Mouse (Mus musculus): Measurements from ENCODE around the gene Smndc1. TPM values are rescaled to one million over a fixed set of nuclear protein-coding genes. Genes with fewer than 3 reads are reported as not detected.

Smndc1 gene
- polyA plus RNA-seq, 1 experiment from 2014 or later = 16.8 TPM

DNA sequence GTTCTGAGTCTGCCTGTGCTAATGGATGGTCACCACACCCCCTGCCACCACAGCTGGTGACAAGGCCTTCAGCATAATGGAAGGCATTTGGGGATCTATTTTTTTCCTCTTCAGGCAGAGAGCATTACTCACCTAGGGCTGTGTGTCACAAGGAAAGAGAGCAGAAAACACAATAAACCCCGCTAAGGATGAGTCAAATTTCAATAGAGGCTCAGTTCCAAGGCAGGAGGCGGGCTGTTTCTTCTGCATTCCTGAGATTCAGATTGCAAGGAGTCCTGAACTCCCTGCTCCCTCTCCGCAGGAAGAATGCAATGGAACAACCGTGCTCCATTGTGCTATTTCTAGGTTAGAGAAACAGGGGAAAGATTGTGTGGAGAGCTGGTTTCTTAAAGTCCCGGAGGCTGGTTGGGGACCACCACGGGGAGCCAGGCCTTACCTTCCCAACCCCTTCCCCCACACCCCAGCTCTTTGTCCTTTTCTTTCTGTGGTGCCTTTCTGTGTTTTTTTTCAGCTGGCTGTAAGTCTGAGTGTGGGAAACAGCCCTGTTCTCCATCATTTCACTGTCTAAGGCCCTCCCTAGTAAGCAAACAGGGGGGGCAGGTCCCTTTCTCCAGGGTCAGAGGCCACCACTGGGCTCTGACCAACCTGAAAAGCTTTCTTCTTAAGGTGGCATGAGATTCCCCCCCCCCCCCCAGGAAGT, 21.9 kb upstream of the Smndc1 start:
- no peaks in the 10 kb centered on the region for H3K9me3 ChIP-seq (replicated peaks)
- no peaks in the 10 kb centered on the region for H3K27me3 ChIP-seq
- no peak overlapping the region for H3K9ac ChIP-seq
- no peak overlapping the region for H3K27ac ChIP-seq (replicated peaks)
- H3K4me2 ChIP-seq = no peak overlapping the region
- 54% methylated on average over 6 of the region's 6 CpGs for WGBS (ENCODE audit: insufficient replicate concordance)
- no peaks in the 10 kb centered on the region for H3K36me3 ChIP-seq (replicated peaks)
- no peak for ATAC-seq (ENCODE audit: insufficient read depth)
- peaks cover 21% of the 10 kb centered on the region for H3K4me1 ChIP-seq (replicated peaks)
- no peak overlapping the region for H3K4me3 ChIP-seq (replicated peaks)

DNA sequence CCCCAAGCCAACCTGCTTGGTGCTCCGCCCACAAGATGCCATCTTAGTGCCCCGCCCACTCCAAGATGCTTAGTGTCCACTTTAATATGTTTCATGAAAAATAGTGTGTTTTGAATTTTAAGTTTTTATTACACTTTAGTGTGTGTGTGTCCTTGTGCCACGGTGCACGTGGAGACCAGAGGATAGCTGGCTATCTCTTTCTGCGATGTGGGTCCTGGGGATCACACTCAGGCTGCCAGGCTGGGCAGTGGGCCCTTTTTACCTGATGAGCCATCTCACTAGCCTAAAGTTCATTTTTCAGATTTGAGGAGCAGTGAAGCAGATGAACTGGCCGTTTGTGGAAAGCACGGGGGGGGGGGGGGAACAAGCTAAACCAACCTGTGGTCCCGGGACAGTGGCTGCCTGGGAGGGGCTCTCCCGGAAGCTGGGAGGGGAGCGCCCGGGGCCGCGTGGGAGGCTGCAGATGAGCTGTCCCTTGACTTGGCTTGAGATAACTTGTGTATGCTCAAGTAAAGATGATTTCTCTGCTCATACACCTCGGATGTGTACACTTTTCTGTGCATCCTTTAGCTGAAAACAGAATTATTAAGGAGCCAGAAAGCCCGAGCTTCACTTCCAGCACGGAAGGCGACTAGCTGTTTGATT, 19.4 kb upstream of the Smndc1 start:
- Histone ChIP-seq H3K36me3 (replicated peaks) (no peaks in the 10 kb centered on the region), H3K4me2 (no peak overlapping the region; the same call in 1 of the 2 replicates), H3K9ac (no peak overlapping the region), H3K9me3 (replicated peaks) (no peaks in the 10 kb centered on the region), H3K27me3 (no peaks in the 10 kb centered on the region), H3K4me1 (replicated peaks) (peaks cover 15% of the 10 kb centered on the region), H3K4me3 (replicated peaks) (no peak overlapping the region), H3K27ac (replicated peaks) (no peak overlapping the region)
- ATAC-seq (ENCODE audit: insufficient read depth) = no peak
- 53% methylated on average over 17 of the region's 17 CpGs for WGBS (ENCODE audit: insufficient replicate concordance)

DNA sequence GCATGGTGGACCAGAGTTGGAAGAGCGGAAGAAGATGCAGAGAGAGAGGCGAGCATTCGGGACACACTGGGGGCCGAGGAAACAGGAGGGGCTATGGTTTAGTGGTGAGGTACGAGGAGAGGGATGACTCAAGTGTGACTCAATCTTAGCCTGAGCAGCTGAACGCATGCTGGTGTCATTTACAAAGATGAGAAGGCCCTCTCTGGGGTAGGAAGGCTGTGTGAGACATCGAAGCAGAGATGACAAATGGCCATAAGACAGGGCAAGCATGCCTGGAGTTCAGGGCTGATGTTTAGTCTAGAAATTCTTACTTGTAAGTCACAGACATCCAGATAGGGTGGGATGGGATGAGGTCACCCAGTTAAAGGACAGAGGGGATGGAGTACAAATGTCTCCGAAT, 18.0 kb upstream of the Smndc1 start:
- Histone ChIP-seq H3K9me3 (replicated peaks) (no peaks in the 10 kb centered on the region), H3K27ac (replicated peaks) (no peak overlapping the region), H3K9ac (no peak overlapping the region), H3K4me3 (replicated peaks) (no peak overlapping the region), H3K4me1 (replicated peaks) (peaks cover 15% of the 10 kb centered on the region; the same call in 1 of the 2 replicates), H3K36me3 (replicated peaks) (no peaks in the 10 kb centered on the region), H3K27me3 (no peaks in the 10 kb centered on the region), H3K4me2 (no peak overlapping the region)
- WGBS (ENCODE audit: insufficient replicate concordance) = 59% methylated on average over 8 of the region's 8 CpGs
- ATAC-seq (ENCODE audit: insufficient read depth) = no peak

DNA sequence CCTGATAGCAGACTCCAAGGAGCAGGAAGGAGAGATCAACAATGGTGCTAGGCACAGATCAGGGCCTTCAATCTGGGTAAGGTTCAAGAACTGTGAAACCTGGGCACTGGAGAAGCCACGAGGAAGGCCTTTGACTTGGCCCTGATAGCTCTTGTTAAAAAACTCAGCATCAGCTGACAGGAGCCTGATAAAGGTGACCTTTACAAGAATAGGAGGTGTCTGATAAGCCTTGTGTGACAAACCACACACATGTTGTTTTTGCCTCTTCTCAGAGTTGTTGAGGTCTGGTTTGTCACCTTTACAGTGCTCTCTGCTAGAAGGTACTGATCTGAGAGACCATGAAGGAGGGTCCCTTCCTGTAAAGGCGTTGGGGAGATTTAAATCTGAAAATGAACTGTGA, 17.0 kb upstream of the Smndc1 start:
- Histone ChIP-seq H3K4me3 (replicated peaks) (no peak overlapping the region), H3K9me3 (replicated peaks) (no peaks in the 10 kb centered on the region), H3K27ac (replicated peaks) (no peak overlapping the region), H3K4me1 (replicated peaks) (peaks cover 15% of the 10 kb centered on the region; the same call in 1 of the 2 replicates), H3K36me3 (replicated peaks) (no peaks in the 10 kb centered on the region), H3K9ac (no peak overlapping the region), H3K27me3 (no peaks in the 10 kb centered on the region), H3K4me2 (no peak overlapping the region)
- 19% methylated on average over 2 of the region's 2 CpGs for WGBS (ENCODE audit: insufficient replicate concordance)
- no peak for ATAC-seq (ENCODE audit: insufficient read depth)

DNA sequence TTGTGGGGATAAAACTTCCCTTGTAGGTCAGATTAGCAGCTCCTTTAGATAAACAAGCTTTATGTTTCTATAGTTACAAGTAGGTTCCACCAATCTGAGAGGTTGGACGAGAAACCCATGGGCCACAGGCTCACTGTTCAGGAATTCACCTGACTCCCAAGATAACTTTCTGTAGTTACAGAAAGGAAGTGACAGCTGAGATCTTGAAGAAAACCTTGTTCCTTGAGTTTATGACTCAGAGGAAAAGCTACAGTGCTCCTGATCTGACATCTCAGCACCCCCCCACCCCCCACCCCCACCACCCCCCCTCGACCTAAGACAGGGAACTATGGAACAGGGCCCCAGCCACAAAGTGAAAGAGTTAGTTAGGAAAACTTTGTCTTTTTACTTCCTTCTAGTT, 15.4 kb upstream of the Smndc1 start:
- no peak for ATAC-seq (ENCODE audit: insufficient read depth)
- H3K36me3 ChIP-seq (replicated peaks) = no peaks in the 10 kb centered on the region
- no peaks in the 10 kb centered on the region for H3K27me3 ChIP-seq
- H3K9me3 ChIP-seq (replicated peaks) = no peaks in the 10 kb centered on the region
- peaks cover 15% of the 10 kb centered on the region; the same call in 1 of the 2 replicates for H3K4me1 ChIP-seq (replicated peaks)
- H3K9ac ChIP-seq = no peak overlapping the region
- no peak overlapping the region for H3K4me3 ChIP-seq (replicated peaks)
- 10% methylated on average over 2 of the region's 2 CpGs for WGBS (ENCODE audit: insufficient replicate concordance)
- no peak overlapping the region for H3K27ac ChIP-seq (replicated peaks)
- H3K4me2 ChIP-seq = no peak overlapping the region

DNA sequence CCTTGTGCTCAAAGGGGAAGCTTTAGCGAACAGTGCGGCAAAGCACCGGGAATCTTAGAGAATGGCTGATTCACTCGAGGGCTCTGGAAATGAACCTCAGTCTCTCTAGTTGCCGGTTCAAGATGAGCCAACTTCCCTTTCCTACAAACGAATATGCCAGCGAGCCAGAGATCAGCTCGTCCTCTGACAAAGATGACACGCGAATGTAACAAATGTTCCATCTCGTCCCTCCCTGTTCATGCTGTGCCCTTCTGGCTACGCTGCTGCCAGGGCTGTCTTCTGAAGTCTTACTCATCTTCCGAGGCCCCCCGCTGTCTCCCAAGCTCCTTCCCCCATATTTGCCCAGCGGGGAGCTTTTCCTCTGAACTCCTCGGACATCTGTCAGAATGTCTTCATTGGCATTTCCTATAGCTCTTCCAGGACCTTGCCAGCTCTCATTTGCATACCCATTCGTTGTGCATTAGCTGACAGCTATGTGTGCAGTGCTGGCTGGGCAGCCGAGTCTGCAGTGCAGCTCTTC, 14.5 kb upstream of the Smndc1 start:
- Histone ChIP-seq H3K9ac (no peak overlapping the region), H3K4me2 (no peak overlapping the region), H3K9me3 (replicated peaks) (no peaks in the 10 kb centered on the region), H3K27ac (replicated peaks) (no peak overlapping the region), H3K36me3 (replicated peaks) (no peaks in the 10 kb centered on the region), H3K4me3 (replicated peaks) (no peak overlapping the region), H3K27me3 (no peaks in the 10 kb centered on the region), H3K4me1 (replicated peaks) (peaks cover 13% of the 10 kb centered on the region; the same call in 1 of the 2 replicates)
- 55% methylated on average over 18 of the region's 18 CpGs for WGBS (ENCODE audit: insufficient replicate concordance)
- ATAC-seq (ENCODE audit: insufficient read depth) = no peak

DNA sequence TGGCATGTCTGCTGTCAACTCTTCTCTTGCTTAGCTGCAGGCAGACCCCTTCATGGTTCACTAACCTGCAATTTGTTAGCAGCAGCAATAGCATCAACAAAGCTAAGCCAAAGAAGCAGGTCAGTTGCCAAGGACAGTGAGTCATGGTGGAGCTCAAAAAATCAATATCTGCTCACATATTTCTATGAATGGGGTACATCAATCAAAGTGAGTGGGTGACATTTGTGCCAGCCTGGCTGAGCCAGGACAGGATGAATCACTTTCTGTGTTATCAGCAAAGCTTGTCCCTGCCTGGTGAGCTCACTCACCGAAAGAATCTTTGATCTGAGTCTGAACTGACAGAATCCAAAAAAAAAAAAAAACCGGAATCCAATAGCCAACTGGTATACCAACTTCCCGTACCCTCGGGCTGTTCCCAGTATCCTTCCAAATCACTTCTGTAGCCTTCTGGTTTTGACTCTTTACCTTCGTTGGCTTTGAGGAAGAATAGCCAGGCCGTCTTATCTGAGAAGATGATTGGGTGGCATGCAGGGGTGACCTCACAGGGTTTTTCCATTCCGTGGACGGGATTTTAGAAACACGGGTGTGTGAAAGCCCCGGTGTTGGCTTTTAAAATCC, 13.9 kb upstream of the Smndc1 start:
- no peaks in the 10 kb centered on the region for H3K27me3 ChIP-seq
- no peaks in the 10 kb centered on the region for H3K36me3 ChIP-seq (replicated peaks)
- WGBS (ENCODE audit: insufficient replicate concordance) = 69% methylated on average over 10 of the region's 10 CpGs
- no peak overlapping the region for H3K27ac ChIP-seq (replicated peaks)
- no peak overlapping the region for H3K9ac ChIP-seq
- no peaks in the 10 kb centered on the region for H3K9me3 ChIP-seq (replicated peaks)
- 0 out of 2 replicates have a peak, but pooled peaks cover 8% of the 10 kb centered on the region for H3K4me1 ChIP-seq (replicated peaks)
- no peak for ATAC-seq (ENCODE audit: insufficient read depth)
- H3K4me2 ChIP-seq = no peak overlapping the region
- no peak overlapping the region for H3K4me3 ChIP-seq (replicated peaks)

DNA sequence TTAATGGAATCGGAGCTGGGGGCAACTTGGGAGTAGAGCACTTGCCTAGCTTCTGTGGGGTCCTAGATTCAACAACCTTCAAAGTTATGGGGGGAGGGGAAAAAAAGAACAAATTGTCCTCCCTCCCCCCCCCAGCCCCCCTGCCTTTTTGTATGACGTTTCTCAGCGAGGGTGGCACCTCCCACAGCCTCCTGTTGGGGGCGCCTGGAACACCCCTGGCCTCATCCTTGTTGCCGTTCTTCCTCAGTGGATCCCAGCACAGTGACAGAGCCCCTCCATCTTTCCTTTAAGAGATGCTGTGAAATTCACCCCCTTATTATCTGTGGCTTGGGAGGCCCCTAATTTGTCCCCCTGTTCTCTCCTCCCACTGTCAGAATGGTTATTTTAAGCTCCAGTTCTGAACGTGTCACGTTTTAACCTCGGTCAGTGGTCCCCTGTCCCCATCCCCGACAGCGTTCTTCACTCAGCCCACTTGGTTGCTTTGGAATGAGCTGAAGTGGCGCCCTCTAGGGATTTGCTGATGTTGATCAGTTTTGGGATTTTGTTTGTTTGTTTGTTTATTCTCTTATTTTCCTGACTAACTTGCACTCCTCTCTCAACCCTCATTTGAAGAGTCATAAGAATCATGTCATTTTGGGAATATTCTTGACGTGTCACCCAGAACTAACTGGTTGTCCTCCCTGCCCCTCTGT, 12.5 kb upstream of the Smndc1 start:
- Histone ChIP-seq H3K9ac (no peak overlapping the region), H3K9me3 (replicated peaks) (no peaks in the 10 kb centered on the region), H3K27me3 (no peaks in the 10 kb centered on the region), H3K27ac (replicated peaks) (no peak overlapping the region), H3K4me2 (no peak overlapping the region), H3K36me3 (replicated peaks) (no peaks in the 10 kb centered on the region), H3K4me3 (replicated peaks) (no peak overlapping the region), H3K4me1 (replicated peaks) (0 out of 2 replicates have a peak, but pooled peaks cover 8% of the 10 kb centered on the region)
- ATAC-seq (ENCODE audit: insufficient read depth) = no peak
- whole genome bisulfite sequencing (ENCODE audit: insufficient replicate concordance) = 33% methylated on average over 12 of the region's 12 CpGs

DNA sequence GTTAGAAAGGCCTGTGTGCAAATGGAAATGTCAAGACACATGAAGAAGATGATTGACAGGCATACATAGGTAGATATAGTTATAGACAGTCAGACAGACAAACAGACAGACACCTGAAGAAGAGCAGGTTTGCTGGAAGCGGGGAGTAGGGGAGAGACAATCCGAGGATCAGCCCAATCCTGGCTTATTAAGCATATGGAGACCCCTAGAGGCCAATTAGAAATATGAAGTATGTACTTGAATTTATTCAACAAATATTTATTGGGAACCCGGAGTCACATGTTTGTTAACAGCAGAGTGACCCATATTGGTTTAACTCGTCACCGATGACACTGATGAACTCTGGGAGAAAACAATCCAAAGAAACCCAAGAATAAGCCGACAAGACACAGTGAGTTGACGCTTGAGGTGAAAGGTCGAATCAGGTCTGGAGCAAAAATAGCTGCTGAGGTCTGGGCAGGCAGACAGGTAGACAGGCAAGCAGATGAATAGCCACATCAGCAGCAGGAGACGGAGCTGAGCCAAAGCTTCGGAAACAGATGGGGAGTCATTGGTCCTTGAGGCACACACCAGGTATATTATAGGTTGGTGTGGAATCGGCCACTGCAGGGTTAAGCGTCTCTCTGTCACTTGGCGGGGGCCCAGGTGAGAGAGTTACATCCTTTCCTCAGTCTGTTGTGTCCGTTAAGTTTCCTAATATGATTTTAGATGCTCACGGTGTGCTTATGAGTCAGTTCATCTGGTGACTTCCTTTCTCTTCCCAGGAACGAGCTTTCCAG, 10.1 kb upstream of the Smndc1 start:
- Histone ChIP-seq H3K4me2 (no peak overlapping the region), H3K27ac (replicated peaks) (no peak overlapping the region), H3K4me1 (replicated peaks) (0 out of 2 replicates have a peak, but pooled peaks cover 8% of the 10 kb centered on the region), H3K9me3 (replicated peaks) (no peaks in the 10 kb centered on the region), H3K36me3 (replicated peaks) (no peaks in the 10 kb centered on the region), H3K27me3 (no peaks in the 10 kb centered on the region), H3K4me3 (replicated peaks) (no peak overlapping the region), H3K9ac (no peak overlapping the region)
- no peak for ATAC-seq (ENCODE audit: insufficient read depth)
- 67% methylated on average over 16 of the region's 16 CpGs for WGBS (ENCODE audit: insufficient replicate concordance)

DNA sequence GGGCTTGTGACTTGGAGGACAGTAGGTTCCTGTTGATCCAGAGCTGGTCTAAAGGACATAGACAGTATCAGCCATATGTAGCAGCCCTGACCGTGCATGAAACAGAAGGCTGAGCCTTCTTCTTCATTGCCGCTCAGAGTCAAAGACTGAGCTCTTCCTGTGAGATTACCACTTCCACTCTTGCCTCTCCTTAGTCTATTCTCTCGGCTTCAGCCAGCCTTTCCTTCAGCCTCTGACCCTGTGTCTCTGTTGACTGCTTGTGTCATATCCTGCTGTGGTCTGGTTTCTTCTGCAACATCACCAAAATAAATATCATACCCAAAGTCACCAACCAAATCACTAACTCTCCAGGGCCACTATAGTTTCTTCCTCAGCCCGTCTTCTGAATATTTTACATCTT, 8.8 kb upstream of the Smndc1 start:
- 27% methylated on average over 4 of the region's 4 CpGs for WGBS (ENCODE audit: insufficient replicate concordance)
- no peak for ATAC-seq (ENCODE audit: insufficient read depth)
- H3K4me2 ChIP-seq = no peak overlapping the region

More for the DNA sequence above, 8.8 kb upstream of the Smndc1 start:
- no peaks in the 10 kb centered on the region for H3K9me3 ChIP-seq (replicated peaks)
- no peak overlapping the region for H3K4me3 ChIP-seq (replicated peaks)
- no peaks in the 10 kb centered on the region for H3K27me3 ChIP-seq
- peaks cover 11% of the 10 kb centered on the region for H3K4me1 ChIP-seq (replicated peaks)
- H3K36me3 ChIP-seq (replicated peaks) = no peaks in the 10 kb centered on the region
- no peak overlapping the region for H3K9ac ChIP-seq
- H3K27ac ChIP-seq (replicated peaks) = no peak overlapping the region

Measured in liver, embryonic 15.5 days (tissue).